8 mouse cellular contexts compared by ENCODE assay signal in the genomic region with DNA sequence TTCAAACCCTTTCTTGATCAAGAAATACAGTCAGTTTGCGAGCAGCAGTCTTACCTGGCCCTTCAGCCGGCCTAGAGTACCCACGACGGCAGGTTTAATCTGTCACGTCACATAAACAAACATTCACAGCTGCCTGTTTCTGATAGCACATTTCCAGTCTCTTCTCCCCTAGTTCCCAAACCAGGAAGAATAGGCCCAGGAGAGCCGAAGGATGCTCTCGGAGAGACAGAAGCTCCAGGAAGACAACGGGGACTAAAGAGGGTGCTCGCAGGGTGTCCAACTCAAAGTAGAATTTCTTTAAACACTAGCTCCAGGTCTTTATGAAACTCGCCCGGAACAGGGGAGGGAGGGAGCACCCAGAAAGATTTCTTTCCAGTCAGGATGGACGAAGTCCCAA. TPM values are rescaled to one million over a fixed set of nuclear protein-coding genes. Genes with fewer than 3 reads are reported as not detected.
DNase-seq lines count a peak whose midpoint lies in the region; ATAC-seq and TF ChIP-seq lines count a peak whose summit lies in the region.

No protein-coding gene starts in this region.

- TF ChIP-seq CTCF in G1E (IDR thresholded peaks at IDR 0.05; ENCODE audit: low read depth, low read length) = no peak
- no peak for TF ChIP-seq CTCF in forebrain, postnatal 0 days (IDR thresholded peaks at IDR 0.05; ENCODE audit: low read depth)

- H3K27me3 ChIP-seq in heart, embryonic 10.5 days (ENCODE audit: insufficient read depth, poor library complexity, severe bottlenecking) = peaks cover 85% of the 10 kb centered on the region
- peaks cover 66% of the 10 kb centered on the region for H3K27me3 ChIP-seq in G1E (ENCODE audit: insufficient read depth, low read length)
- peaks cover 22% of the 10 kb centered on the region for H3K27me3 ChIP-seq in forebrain, postnatal 0 days (ENCODE audit: insufficient read depth, low read length)
- peaks cover 25% of the 10 kb centered on the region for H3K27me3 ChIP-seq in liver, embryonic 16.5 days (ENCODE audit: control insufficient read depth, insufficient read depth, low read depth, low read length)

- H3K4me3 ChIP-seq in heart, embryonic 10.5 days = peak overlapping the region; percentile 73
- H3K4me3 ChIP-seq in G1E (ENCODE audit: low read depth, low read length) = peak overlapping the region; percentile 72
- peak overlapping the region; percentile 70 for H3K4me3 ChIP-seq in forebrain, postnatal 0 days (ENCODE audit: low read depth, low read length)
- H3K4me3 ChIP-seq in liver, embryonic 16.5 days (ENCODE audit: low read depth, low read length) = peak overlapping the region; percentile 80

- ATAC-seq in G1E (ENCODE audit: extremely low read depth, insufficient number of reproducible peaks, low FRiP score, poor library complexity, severe bottlenecking) = no peak
- no peak for ATAC-seq in forebrain, postnatal 0 days
- ATAC-seq in liver, embryonic 16.5 days (ENCODE audit: low read depth) = peak; percentile 66

- H3K4me2 ChIP-seq in forebrain, postnatal 0 days (ENCODE audit: low read depth) = peak overlapping the region; percentile 98
- peak overlapping the region; percentile 97 for H3K4me2 ChIP-seq in liver, embryonic 16.5 days (ENCODE audit: low read depth, low read length)

- H3K9me3 ChIP-seq in heart, embryonic 10.5 days = no peaks in the 10 kb centered on the region
- no peaks in the 10 kb centered on the region for H3K9me3 ChIP-seq in G1E (replicated peaks)
- H3K9me3 ChIP-seq in forebrain, postnatal 0 days (ENCODE audit: low read length) = no peaks in the 10 kb centered on the region
- no peaks in the 10 kb centered on the region for H3K9me3 ChIP-seq in liver, embryonic 16.5 days (replicated peaks; ENCODE audit: control insufficient read depth, low read length)

- H3K4me1 ChIP-seq in heart, embryonic 10.5 days = peaks cover 28% of the 10 kb centered on the region
- H3K4me1 ChIP-seq in G1E (ENCODE audit: insufficient read depth, low read depth, low read length) = peaks cover 51% of the 10 kb centered on the region
- H3K4me1 ChIP-seq in forebrain, postnatal 0 days (ENCODE audit: insufficient read depth) = 0 out of 2 replicates have a peak, but pooled peaks cover 18% of the 10 kb centered on the region
- peaks cover 42% of the 10 kb centered on the region for H3K4me1 ChIP-seq in liver, embryonic 16.5 days (ENCODE audit: control insufficient read depth, low read depth, low read length)

- 0 out of 2 replicates have a peak overlapping the region, but pooled peaks have one; percentile 75 for H3K27ac ChIP-seq in heart, embryonic 10.5 days
- H3K27ac ChIP-seq in forebrain, postnatal 0 days (ENCODE audit: low read depth, low read length) = no peak overlapping the region
- H3K27ac ChIP-seq in liver, embryonic 16.5 days (ENCODE audit: low read length) = peak overlapping the region; percentile 86

- no peaks in the 10 kb centered on the region for H3K36me3 ChIP-seq in heart, embryonic 10.5 days
- peaks cover 10% of the 10 kb centered on the region for H3K36me3 ChIP-seq in G1E (replicated peaks)
- H3K36me3 ChIP-seq in forebrain, postnatal 0 days (ENCODE audit: insufficient read depth) = no peaks in the 10 kb centered on the region
- H3K36me3 ChIP-seq in liver, embryonic 16.5 days (ENCODE audit: control insufficient read depth, insufficient read depth) = peaks cover 14% of the 10 kb centered on the region

- WGBS in heart, embryonic 10.5 days = 1% methylated on average over 12 of the region's 12 CpGs
- WGBS in forebrain, postnatal 0 days = 7% methylated on average over 12 of the region's 12 CpGs
- 4% methylated on average over 12 of the region's 12 CpGs for WGBS in liver, embryonic 16.5 days (ENCODE audit: insufficient replicate concordance)

- H3K9ac ChIP-seq in forebrain, postnatal 0 days = peak overlapping the region; percentile 66; the same call in 1 of the 2 replicates
- peak overlapping the region; percentile 91 for H3K9ac ChIP-seq in liver, embryonic 16.5 days (ENCODE audit: low read depth, low read length)

- DNase-seq in heart, embryonic 10.5 days (ENCODE audit: low spot score) = no peak
- no peak for DNase-seq in heart, adult 11 months
- no peak for DNase-seq in G1E (ENCODE audit: low spot score)
- DNase-seq in forebrain, postnatal 0 days = peak; percentile 26
- DNase-seq in B cell, adult 2 months = no peak
- DNase-seq in layer of hippocampus, postnatal 14 days (ENCODE audit: low spot score in 2 of 2) = no peak
- no peak for DNase-seq in retina, postnatal 1 day

RNA-seq across cellular contexts. Expression of a gene that starts 1.3 kb away (rescaled TPM):
- polyA plus RNA-seq in heart, embryonic 10.5 days (2016; fragmentation: Nextera tagmentation; extraction: Ambion mirVana) = 1.2 and 2.0 TPM in 2 replicates
- total RNA-seq in G1E (2014; fragmentation: Nextera tagmentation) (24.0 and 97.7 TPM in 2 replicates), G1E (2017) (1.7 and 1.8 TPM in 2 replicates)
- 1.4 and 1.9 TPM in 2 replicates for polyA plus RNA-seq in G1E (2012)
- 3.5 and 3.7 TPM in 2 replicates for total RNA-seq in forebrain, postnatal 0 days (2014; rRNA removed)
- 1.6 and 1.7 TPM in 2 replicates for polyA plus RNA-seq in forebrain, postnatal 0 days (2015; fragmentation: Nextera tagmentation; extraction: Ambion mirVana)
- polyA plus RNA-seq in liver, embryonic 16.5 days (2015; fragmentation: Nextera tagmentation; extraction: Ambion mirVana) = 50.0 and 59.2 TPM in 2 replicates
- 1 to 10 TPM; 2.4 to 3.4 TPM for total RNA-seq in layer of hippocampus, postnatal 14 days (2021)

Comparison
In these comparisons a context has a peak if more than half of its experiments do, and no peak if none do; other contexts are left out.
1. RNA of a gene that starts 1.3 kb away (polyA plus RNA-seq): 50.0 to 59.2 TPM in liver, embryonic 16.5 days; 1.6 to 1.7 TPM in forebrain, postnatal 0 days, 1.4 to 1.9 TPM in G1E and 1.2 to 2.0 TPM in heart, embryonic 10.5 days; every median in the first group is over 10 times any median in the second.
2. Peak in every context shown above with its lines, with median percentiles within 50 percentile points of each other: H3K4me3 ChIP-seq.